Mouse (Mus musculus) hindbrain, embryonic 14.5 days (tissue): ENCODE measurements at regions not wholly inside any gene's neighbourhood (a gene's known extent, or its start where the extent isn't known, plus 50 kb on each side); places are given as distances from the start of the nearest gene placed in this dataset.

Experiments used
- ATAC-seq: fragments of 200-750 bp; cut with Nextera tagmentation; 2 replicates; pipeline ENCODE4 v1.8.0; 2017; ENCODE audit warnings: moderate number of reproducible peaks, mild to moderate bottlenecking, moderate TSS enrichment, moderate library complexity; ENCODE audit not compliant: low FRiP score
- DNase-seq: peaks from one replicate; pipeline ENCODE4 v3.0.0-alpha.2; 2015; ENCODE audit warnings: low spot score
- H3K27ac ChIP-seq: fragments of 300-500 bp; sonication (generic); 2 replicates; pipeline ENCODE4 v1.5.1; 2014; ENCODE audit warnings: mild to moderate bottlenecking, moderate library complexity
- H3K27me3 ChIP-seq: fragments of 300-500 bp; sonication (generic); 2 replicates; pipeline ENCODE4 v1.6.1; 2014; ENCODE audit warnings: mild to moderate bottlenecking, low read length, mixed read lengths; ENCODE audit not compliant: control insufficient read depth, insufficient read depth
- H3K36me3 ChIP-seq: fragments of 300-500 bp; sonication (generic); replicated peaks from 2 replicates; pipeline ENCODE4 v1.6.1; 2014; ENCODE audit not compliant: control insufficient read depth, insufficient read depth
- H3K4me1 ChIP-seq: fragments of 300-500 bp; sonication (generic); replicated peaks from 2 replicates; pipeline ENCODE4 v1.6.1; 2014; ENCODE audit warnings: antibody characterized with exemption, low read length, mixed read lengths; ENCODE audit not compliant: control insufficient read depth, insufficient read depth
- H3K4me2 ChIP-seq: fragments of 300-500 bp; sonication (generic); replicated peaks from 2 replicates; pipeline ENCODE4 v1.6.1; 2014; ENCODE audit warnings: mild to moderate bottlenecking, moderate library complexity
- H3K4me3 ChIP-seq: fragments of 300-500 bp; sonication (generic); replicated peaks from 2 replicates; pipeline ENCODE4 v1.5.1; 2014; ENCODE audit warnings: mild to moderate bottlenecking, low read length
- H3K9ac ChIP-seq: fragments of 300-500 bp; sonication (generic); 2 replicates; pipeline ENCODE4 v1.6.1; 2014
- H3K9me3 ChIP-seq: fragments of 300-500 bp; sonication (generic); 2 replicates; pipeline ENCODE4 v1.6.1; 2016; ENCODE audit warnings: low read length; ENCODE audit not compliant: control insufficient read depth
- WGBS: fragments of 180-500 bp; shearing (Covaris S2); extraction: QIAGEN DNeasy Blood & Tissue Kit; methylation state at CpG from one replicate; pipeline ENCODE4 v1.1.7; 2014; 5-methylcytosine and 5-hydroxymethylcytosine counted together

DNA sequence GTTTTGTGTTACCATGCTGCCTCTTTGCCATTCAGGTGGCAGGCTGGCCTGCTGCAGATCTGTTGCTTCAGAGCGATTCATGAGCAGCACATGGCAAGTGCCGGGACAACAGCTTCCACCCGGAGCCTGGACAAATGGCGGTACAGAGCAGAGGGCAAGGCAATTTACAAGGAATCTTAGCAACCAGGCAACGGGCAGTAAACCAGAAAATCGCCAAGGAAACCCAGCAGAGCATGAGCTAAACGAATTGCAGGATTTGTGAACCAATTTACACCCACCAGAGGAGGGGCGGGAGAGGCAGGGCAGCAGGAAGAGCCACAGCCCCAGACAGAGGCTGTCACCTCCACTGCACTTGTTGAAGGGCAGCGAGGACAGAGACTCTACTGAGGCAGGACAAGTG lies 60.5 kb upstream of the Loxl4 start:
- peak; percentile 83 for ATAC-seq
- Histone ChIP-seq H3K4me3 (no peak overlapping the region), H3K27me3 (peaks cover 9% of the 10 kb centered on the region; the same call in 1 of the 2 replicates), H3K36me3 (no peaks in the 10 kb centered on the region), H3K27ac (no peak overlapping the region), H3K9ac (no peak overlapping the region), H3K4me1 (no peaks in the 10 kb centered on the region; the same call in none of the 2 replicates), H3K4me2 (no peak overlapping the region), H3K9me3 (no peaks in the 10 kb centered on the region)
- peak; percentile 79 for DNase-seq
- 7% methylated on average over 9 of the region's 9 CpGs for WGBS

DNA sequence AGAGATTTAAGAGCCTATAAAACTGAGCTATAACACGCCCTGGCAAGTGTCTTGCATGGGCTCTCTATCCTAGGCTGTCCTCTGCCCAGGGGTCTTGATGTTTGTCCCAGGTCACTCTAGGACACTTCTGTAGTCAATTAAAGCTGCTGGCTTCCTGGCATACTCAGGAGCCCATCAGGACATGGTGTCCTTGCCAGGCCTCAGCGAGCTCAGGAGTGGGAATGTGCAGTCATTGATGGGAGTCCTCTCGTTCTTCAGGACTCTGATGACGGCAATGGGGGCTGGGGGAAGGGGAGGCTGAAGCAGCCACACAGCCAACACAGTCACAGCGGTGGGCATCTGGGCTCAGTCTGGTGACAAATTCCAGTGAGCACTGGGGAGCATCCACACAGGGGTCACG lies 57.3 kb upstream of the Loxl4 start:
- no peak overlapping the region for H3K4me2 ChIP-seq
- ATAC-seq, result no peak

DNA sequence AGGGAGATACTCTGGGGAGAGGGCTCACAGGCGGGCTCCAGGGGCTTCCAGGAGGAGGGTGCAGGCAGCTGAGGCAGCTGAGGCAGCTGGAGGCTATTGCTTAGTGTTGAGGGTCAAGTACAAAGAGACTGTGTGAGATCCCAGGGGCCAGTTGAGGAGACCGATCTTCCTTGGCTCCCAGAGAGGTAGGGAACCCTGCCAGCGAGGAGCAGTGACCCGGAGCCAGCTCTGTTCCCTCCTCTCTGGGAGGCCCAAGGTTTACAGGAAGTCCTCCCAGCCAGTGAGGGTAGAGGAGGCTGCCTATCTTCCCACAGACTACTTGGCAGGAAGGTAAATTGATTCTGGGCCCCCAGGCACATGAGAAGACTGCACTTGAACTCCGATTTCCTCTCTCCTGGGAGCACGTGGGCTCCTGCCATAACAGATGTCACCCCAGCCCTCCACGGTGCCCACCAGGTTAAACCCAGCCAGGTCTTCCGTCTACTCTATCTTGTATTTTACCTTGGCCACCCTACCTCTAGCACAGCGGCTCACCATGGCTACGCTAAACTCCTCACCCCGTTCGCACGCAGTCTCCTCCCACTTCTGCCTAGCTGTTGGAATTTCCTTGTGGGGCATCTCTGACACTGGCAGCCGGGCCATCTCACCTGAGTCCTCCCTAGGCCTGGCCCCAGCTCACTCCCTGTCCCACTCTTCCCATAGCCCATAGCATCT lies 55.9 kb upstream of the Loxl4 start:
- H3K9me3 ChIP-seq, result no peaks in the 10 kb centered on the region
- no peak overlapping the region for H3K4me2 ChIP-seq
- 66% methylated on average over 14 of the region's 14 CpGs for WGBS
- H3K4me3 ChIP-seq, result no peak overlapping the region
- H3K36me3 ChIP-seq, result no peaks in the 10 kb centered on the region
- H3K27me3 ChIP-seq, result peaks cover 9% of the 10 kb centered on the region; the same call in 1 of the 2 replicates
- no peak for ATAC-seq
- H3K9ac ChIP-seq, result no peak overlapping the region
- no peaks in the 10 kb centered on the region; the same call in none of the 2 replicates for H3K4me1 ChIP-seq
- DNase-seq, result no peak
- H3K27ac ChIP-seq, result no peak overlapping the region

More for the DNA sequence above, 57.3 kb upstream of the Loxl4 start:
- Histone ChIP-seq H3K9me3 (no peaks in the 10 kb centered on the region), H3K27me3 (peaks cover 9% of the 10 kb centered on the region; the same call in 1 of the 2 replicates), H3K9ac (no peak overlapping the region), H3K4me3 (no peak overlapping the region), H3K36me3 (no peaks in the 10 kb centered on the region), H3K4me1 (no peaks in the 10 kb centered on the region; the same call in none of the 2 replicates), H3K27ac (no peak overlapping the region)
- WGBS, result 66% methylated on average over 6 of the region's 6 CpGs
- no peak for DNase-seq

DNA sequence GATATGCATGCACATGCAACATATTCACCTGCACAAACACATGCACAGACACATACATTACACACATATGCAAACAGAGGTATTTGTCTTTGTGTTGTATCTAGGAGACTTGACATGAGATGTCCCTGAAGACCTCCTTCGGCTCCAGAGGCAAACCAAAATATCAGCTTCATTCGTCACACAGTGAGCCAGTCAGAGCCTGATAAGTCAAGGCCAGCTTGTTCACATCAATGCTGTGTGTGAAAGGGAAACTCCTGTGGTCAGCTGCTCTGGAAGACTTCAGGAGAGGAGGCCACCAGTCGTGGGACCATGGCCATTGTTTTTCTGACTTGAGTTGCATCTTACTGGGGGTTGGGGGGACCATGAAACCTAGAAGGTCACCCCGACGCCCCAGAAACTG lies 54.3 kb upstream of the Loxl4 start:
- WGBS, result 80% methylated on average over 5 of the region's 5 CpGs
- Histone ChIP-seq H3K27me3 (peaks cover 9% of the 10 kb centered on the region; the same call in 1 of the 2 replicates), H3K9me3 (no peaks in the 10 kb centered on the region), H3K4me3 (no peak overlapping the region), H3K36me3 (no peaks in the 10 kb centered on the region), H3K27ac (no peak overlapping the region), H3K9ac (no peak overlapping the region), H3K4me2 (no peak overlapping the region), H3K4me1 (no peaks in the 10 kb centered on the region; the same call in 1 of the 2 replicates)
- DNase-seq, result no peak
- no peak for ATAC-seq
